Mouse (Mus musculus) bone marrow macrophage, adult 2 months (primary cell): ENCODE measurements around the gene Tmprss3. TPM values are rescaled to one million over a fixed set of nuclear protein-coding genes. Genes with fewer than 3 reads are reported as not detected.

ENCODE experiments used
- H3K27ac ChIP-seq: 2 replicates; pipeline ENCODE4 v1.5.1; 2012; ENCODE audit warnings: low read depth, low read length; ENCODE audit not compliant: insufficient read depth
- H3K4me1 ChIP-seq: 2 replicates; pipeline ENCODE4 v1.6.1; 2012; ENCODE audit warnings: low read length; ENCODE audit not compliant: control insufficient read depth, insufficient read depth
- H3K4me3 ChIP-seq: 2 replicates; pipeline ENCODE4 v1.5.1; 2012; ENCODE audit warnings: mild to moderate bottlenecking, low read length, moderate library complexity; ENCODE audit not compliant: insufficient read depth
- CTCF ChIP-seq: IDR thresholded peaks from 2 replicates; pipeline ENCODE4 v1.5.1; 2012; ENCODE audit warnings: low read depth, mild to moderate bottlenecking, low read length, moderate library complexity
- POLR2A ChIP-seq: IDR thresholded peaks from 2 replicates; pipeline ENCODE4 v1.6.1; 2012; ENCODE audit warnings: mild to moderate bottlenecking, low read depth, low read length, borderline replicate concordance
- polyA plus RNA-seq: library from polyadenylated mRNA; stranded (reverse); fragments of >200 nt; gene quantifications from 2 replicates; pipeline ENCODE4 v1.2.4, GENCODE M21; 2012; ENCODE audit not compliant: missing spikeins, insufficient read depth, insufficient read length

The Tmprss3 gene
- polyA plus RNA-seq, 1 experiment, result not detected

DNA sequence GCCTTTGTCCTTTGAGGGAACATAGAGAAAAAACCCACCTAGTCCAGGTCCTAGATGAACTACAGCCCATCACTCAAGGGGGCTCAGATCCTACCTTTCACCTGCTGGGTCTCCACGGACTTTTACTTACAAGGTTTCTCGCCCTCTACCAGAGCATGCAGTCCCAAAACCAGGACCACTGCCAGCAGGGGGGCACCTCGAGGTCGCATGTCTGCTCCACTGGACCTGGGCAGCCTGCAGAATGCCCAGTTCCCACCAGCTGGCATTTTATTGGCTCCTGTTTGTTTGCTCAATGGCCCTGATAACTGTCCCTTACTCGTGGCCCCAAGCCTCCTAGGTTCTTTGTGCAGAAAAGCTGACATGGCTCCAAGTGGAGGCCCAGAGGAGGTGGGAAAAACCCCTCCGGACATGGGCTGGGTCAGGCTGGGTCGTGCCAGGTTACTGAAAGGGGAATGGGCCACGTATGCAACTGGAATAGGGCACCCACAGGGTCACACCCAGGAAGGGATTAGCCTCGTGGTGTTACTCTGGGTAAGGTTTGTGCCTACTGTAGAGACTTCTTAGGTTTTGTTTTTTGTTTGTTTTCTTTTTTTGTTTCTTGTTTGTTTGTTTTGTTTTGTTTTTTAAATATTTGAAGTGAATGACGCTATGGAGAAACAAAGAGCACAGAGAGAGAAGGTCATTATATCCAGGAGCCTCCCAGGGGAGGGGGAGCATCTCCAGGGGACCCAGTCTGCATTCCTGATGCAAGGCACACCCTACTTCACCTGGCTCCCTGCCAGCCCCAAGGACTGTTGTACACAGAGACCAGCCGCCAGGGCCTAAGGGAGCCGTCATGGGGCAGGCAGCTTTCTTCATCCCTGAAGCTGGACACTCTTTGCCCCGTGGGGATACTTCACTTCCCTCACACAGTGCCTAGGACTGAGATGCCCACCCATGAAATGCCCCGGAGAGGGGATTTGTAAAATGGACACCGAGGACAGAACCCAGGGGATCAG, 54.4 kb downstream of the Tmprss3 start, which contains the start of gene Tff2:
Tff2 (minus strand) TSS at position 243 of the 998 bp plus-strand sequence.
- no peak within 1 kb of the TSS for H3K27ac ChIP-seq
- H3K4me1 ChIP-seq, result no peaks in the 10 kb centered on the region
- no peak within 1 kb of the TSS for H3K4me3 ChIP-seq
- TF ChIP-seq POLR2A (no peak), CTCF (no peak)

DNA sequence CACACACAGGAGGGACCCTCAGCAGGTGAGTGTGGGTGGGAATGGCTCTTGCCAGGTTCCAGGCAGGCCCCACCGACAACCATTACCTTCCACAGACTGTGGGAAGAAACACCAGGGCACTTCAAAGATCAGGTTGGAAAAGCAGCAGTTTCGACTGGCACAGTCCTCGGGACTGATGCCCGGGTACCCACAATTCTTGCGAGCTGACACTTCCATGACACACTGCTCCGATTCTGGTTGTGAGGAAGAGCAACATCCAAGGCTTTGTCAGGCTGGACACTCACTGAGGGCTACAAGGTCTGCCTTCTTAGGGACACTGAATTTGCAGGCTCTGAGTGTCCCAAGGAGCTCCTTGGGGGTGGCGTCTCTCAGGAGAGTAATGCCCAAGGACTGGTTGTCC, 56.7 kb downstream of the Tmprss3 start:
- Histone ChIP-seq H3K4me3 (no peak overlapping the region), H3K4me1 (no peaks in the 10 kb centered on the region), H3K27ac (no peak overlapping the region)
- TF ChIP-seq POLR2A, result no peak
- TF ChIP-seq CTCF, result no peak

- TF ChIP-seq CTCF (peak; percentile 89), POLR2A (no peak)
- no peak overlapping the region for H3K4me3 ChIP-seq
- H3K4me1 ChIP-seq, result no peaks in the 10 kb centered on the region
Measured at GRCm38 (mm10) chr17:31138398-31138797, 60.4 kb downstream of the Tmprss3 start.

DNA sequence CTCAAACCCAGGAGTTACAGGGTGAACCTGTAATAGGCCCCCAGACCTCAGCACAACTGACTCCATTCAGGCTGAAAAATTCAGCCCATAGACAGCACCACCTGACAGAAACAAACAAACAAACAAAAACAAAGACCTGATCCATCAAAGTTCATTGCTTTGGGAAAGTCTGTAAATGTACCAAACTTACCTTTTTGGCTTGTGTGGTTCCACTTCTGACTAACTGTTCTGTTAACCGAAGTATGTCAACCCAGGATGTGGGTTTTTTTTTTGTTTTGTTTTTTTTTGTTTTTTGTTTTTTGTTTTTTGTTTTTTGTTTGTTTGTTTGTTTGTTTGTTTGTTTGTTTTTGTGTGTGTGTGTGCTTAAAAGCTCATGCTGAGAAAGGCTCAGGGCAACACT, 62.0 kb downstream of the Tmprss3 start:
- Histone ChIP-seq H3K4me1 (no peaks in the 10 kb centered on the region), H3K4me3 (no peak overlapping the region), H3K27ac (no peak overlapping the region)
- TF ChIP-seq CTCF (no peak), POLR2A (no peak)

More at GRCm38 (mm10) chr17:31138398-31138797, 60.4 kb downstream of the Tmprss3 start:
- no peak overlapping the region for H3K27ac ChIP-seq

GRCm38 (mm10) chr17:31136291-31136690, 62.5 kb downstream of the Tmprss3 start:
- TF ChIP-seq POLR2A (no peak), CTCF (no peak)
- Histone ChIP-seq H3K4me1 (no peaks in the 10 kb centered on the region), H3K27ac (no peak overlapping the region), H3K4me3 (no peak overlapping the region)

- Histone ChIP-seq H3K27ac (no peak overlapping the region), H3K4me3 (no peak overlapping the region), H3K4me1 (no peaks in the 10 kb centered on the region)
- TF ChIP-seq POLR2A, result no peak
- no peak for TF ChIP-seq CTCF
Measured at GRCm38 (mm10) chr17:31134913-31135312, 63.9 kb downstream of the Tmprss3 start.

- H3K4me1 ChIP-seq, result no peaks in the 10 kb centered on the region
- TF ChIP-seq POLR2A (no peak), CTCF (no peak)
- H3K4me3 ChIP-seq, result no peak overlapping the region
- H3K27ac ChIP-seq, result no peak overlapping the region
Measured at GRCm38 (mm10) chr17:31133776-31134175, 65.0 kb downstream of the Tmprss3 start.

DNA sequence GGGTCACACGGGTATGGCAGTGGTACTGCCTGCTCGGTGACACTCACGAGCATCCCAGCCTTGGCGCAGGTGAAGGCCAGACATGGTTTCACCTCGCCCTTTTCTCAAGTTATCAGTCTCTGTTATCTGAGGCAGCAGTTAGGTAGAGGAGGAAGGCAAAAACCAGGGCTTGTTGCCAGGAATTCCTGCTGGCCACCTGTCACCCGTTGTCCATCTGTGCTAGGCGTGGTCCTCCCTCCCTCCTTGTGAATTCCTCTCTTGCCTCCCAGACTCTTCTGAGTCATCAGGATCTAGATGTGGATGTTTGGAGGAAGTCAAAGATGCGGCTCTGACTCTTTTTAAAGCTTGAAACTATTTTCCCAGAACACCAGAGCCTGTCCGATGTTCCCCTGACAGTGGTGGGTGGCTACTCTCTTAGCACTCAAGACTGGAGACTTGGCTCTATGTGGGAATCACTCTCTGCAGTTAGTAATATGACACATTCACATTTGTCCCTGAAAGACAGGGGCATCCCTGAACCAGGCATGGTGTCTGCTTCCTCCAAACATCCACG, 67.4 kb downstream of the Tmprss3 start:
- TF ChIP-seq CTCF (no peak), POLR2A (no peak)
- Histone ChIP-seq H3K4me3 (no peak overlapping the region), H3K4me1 (no peaks in the 10 kb centered on the region), H3K27ac (no peak overlapping the region)

DNA sequence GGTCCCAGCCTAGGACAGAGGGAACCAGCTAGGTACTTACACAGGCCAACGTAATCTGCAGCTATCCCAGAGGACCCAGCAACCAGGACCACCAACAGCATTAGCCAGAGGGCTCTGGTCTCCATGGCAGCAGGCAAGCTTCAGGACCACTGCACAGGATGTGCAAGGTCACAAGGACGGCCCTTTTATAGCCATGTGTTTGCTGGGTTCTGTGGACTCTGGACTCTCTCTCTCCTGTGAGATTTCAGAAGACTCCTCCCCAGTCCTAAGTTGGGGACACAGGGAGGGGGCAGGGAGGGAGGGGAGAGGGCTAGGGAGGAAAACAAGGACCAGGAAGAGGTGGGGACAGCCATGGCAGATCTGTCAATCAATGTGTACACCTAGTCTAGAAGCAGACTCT, 69.3 kb downstream of the Tmprss3 start, which contains the start of gene Tff3:
Tff3 (minus strand) TSS at position 195 of the 400 bp plus-strand sequence.
- H3K27ac ChIP-seq, result no peak within 1 kb of the TSS
- no peaks in the 10 kb centered on the region for H3K4me1 ChIP-seq
- H3K4me3 ChIP-seq, result no peak within 1 kb of the TSS
- TF ChIP-seq POLR2A (no peak), CTCF (no peak)

Other genes with a start within 250 kb of the Tmprss3 start
- gene Umodl1, start 244.3 kb downstream of the Tmprss3 start, polyA plus RNA-seq, result not detected in 2 replicates
- gene Abcg1, start 141.3 kb downstream of the Tmprss3 start, polyA plus RNA-seq, result 56.3 and 61.5 TPM in 2 replicates
- not detected in 2 replicates for gene Tff3, start 69.3 kb downstream of the Tmprss3 start, polyA plus RNA-seq
- not detected in 2 replicates for gene Tff2, start 54.7 kb downstream of the Tmprss3 start, polyA plus RNA-seq
- gene Tff1, start 33.7 kb downstream of the Tmprss3 start, polyA plus RNA-seq, result not detected in 2 replicates
- not detected in 2 replicates for gene Ubash3a, start 8.9 kb upstream of the Tmprss3 start, polyA plus RNA-seq
- not detected in 2 replicates for gene Rsph1, start 78.4 kb upstream of the Tmprss3 start, polyA plus RNA-seq
- 7.5 and 11.6 TPM in 2 replicates for gene Slc37a1, start 87.8 kb upstream of the Tmprss3 start, polyA plus RNA-seq
- not detected in 2 replicates for gene Pde9a, start 187.2 kb upstream of the Tmprss3 start, polyA plus RNA-seq